Mouse (Mus musculus): ENCODE measurements around the gene Cdc14b.

The Cdc14b gene

GRCm38 (mm10) chr13:64162626-64163025 lies 112.5 kb downstream of the Cdc14b start:
- DNase-seq, result no peak

- DNase-seq, result peak; percentile 95
These were observed 113.0 kb downstream of the Cdc14b start for GRCm38 (mm10) chr13:64161916-64162611.

- DNase-seq, result peak; percentile 100
These were observed 113.6 kb downstream of the Cdc14b start, which contains the start of gene Habp4 for GRCm38 (mm10) chr13:64161548-64161915. Gene Habp4, plus strand, starts transcription at chr13:64161824.

- DNase-seq, result no peak
These were observed 118.1 kb downstream of the Cdc14b start for GRCm38 (mm10) chr13:64156966-64157365.

- peak; percentile 88 for DNase-seq
These were observed 119.9 kb downstream of the Cdc14b start for GRCm38 (mm10) chr13:64155171-64155571.

- peak; percentile 50 for DNase-seq
These were observed 120.4 kb downstream of the Cdc14b start for GRCm38 (mm10) chr13:64154651-64155050.

- DNase-seq, result peak; percentile 97
These were observed 121.3 kb downstream of the Cdc14b start for GRCm38 (mm10) chr13:64153751-64154267.

- DNase-seq, result peak; percentile 100
These were observed 121.9 kb downstream of the Cdc14b start, which contains the start of gene Zfp367 for GRCm38 (mm10) chr13:64153083-64153682. Gene Zfp367, minus strand, starts transcription at chr13:64153202.

- DNase-seq, result no peak
These were observed 122.4 kb downstream of the Cdc14b start for GRCm38 (mm10) chr13:64152671-64153082.

- peak; percentile 99 for DNase-seq
These were observed 122.8 kb downstream of the Cdc14b start for GRCm38 (mm10) chr13:64152241-64152669.

GRCm38 (mm10) chr13:64150121-64150520 lies 125.0 kb downstream of the Cdc14b start:
- peak; percentile 87 for DNase-seq
